Mouse (Mus musculus): Measurements from ENCODE around the gene Tsc22d1.

The Tsc22d1 gene

DNA sequence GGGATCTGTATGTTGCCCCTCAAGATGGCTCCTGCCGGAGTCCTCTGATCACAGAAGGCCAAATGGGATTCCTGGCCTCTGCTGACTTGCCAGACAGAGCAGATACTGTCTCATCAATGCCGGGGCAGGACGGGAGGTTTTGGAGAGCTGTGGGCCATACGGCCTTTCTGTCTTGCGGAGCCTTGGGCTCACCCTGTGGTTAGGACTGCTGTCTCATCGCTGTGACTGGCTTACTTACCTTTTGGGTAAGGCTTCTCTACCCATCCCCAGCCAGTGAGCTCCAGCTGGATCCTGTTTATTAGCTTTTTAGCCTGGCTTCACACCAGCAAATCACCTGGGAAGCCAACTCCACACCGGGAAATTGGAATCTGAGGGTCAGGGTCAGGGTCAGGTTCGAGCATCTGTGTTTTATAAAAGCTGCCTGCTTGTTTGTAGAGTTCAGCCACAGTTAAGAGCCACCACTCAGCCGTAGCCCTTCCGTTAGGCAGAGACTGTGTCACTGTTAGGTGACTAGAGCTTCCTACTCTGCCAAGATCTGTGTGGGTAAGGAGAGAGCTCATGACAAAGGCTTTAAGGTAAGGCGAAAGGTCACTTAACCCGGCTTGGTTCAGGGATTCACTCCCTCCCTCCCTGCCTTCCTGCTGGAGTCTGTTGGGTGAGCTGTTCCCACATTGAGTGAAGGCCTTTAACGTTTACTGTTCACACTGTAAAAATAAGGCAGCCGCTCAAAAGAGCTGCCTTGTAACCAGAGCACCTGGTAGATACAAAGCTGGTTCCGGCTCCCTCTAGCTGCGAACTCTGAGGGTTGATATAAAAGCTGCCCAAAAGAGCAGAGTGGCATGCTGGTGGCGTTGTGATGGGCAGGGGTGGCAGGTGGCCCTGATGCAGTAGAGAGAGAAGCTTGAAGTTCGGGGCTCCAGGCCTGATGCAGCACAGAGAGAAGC lies 73.6 kb downstream of the Tsc22d1 start:
- peak in 1 of 2 experiments; percentile 44 for DNase-seq

DNA sequence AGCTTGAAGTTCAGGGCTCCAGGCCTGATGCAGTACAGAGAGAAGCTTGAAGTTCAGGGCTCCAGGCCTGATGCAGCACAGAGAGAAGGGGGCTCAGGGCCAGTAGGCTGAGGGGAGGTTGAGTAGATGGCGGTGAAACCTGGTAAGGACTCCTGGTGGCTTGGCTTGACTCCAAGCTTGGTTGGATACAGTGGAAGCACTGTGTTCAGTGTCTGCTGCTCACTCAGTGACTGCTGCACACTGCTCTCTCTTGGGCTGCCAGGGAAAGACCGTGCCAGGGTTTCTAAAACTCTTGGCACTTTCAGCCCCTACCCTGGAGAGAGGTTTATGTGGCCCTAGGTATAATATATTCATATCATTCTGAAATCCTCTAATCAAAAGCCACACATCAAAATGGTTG lies 74.4 kb downstream of the Tsc22d1 start:
- peak in 1 of 2 experiments; percentile 39 for DNase-seq

DNA sequence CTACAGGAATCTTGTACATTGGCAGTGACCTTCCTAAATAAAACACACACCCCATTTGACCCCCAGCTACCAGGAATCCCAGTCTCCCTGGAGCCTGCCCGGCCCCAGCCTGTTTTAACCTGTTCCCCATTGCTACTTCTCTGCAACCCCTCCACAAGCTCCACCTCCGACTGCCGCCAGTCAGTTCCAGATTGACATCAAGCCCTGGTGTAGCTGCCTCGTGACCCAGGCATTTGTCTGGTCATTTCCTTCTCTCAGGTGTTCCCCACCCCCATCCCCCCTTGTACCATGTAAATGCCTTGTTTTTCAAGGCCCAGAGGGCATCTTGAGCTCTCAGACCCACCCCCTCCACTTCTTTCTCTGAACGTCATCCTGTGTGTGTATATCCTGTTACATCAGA lies 80.3 kb downstream of the Tsc22d1 start:
- no peak for DNase-seq

GRCm38 (mm10) chr14:76497187-76497586 lies 82.4 kb downstream of the Tsc22d1 start:
- no peak for DNase-seq

DNA sequence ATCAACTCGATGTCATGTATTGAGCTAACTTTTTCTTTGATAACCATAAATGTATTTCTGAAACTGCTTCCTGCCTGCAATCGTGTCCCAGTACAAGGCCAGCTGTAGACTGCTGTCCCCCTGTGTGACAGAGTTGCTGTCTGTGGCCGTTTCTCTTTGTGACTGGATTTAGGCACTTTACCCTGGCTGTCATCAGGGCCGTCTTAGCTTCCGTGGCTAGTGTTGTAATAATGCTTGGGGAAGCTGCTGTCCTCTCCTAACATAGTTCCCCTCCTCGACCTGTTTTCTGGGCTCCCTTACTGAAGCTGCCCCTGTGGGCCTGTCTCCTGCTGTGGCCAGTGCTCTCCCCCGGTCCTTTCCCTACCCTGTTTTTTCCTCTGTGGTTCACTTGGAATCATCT lies 83.4 kb downstream of the Tsc22d1 start:
- no peak for DNase-seq

DNA sequence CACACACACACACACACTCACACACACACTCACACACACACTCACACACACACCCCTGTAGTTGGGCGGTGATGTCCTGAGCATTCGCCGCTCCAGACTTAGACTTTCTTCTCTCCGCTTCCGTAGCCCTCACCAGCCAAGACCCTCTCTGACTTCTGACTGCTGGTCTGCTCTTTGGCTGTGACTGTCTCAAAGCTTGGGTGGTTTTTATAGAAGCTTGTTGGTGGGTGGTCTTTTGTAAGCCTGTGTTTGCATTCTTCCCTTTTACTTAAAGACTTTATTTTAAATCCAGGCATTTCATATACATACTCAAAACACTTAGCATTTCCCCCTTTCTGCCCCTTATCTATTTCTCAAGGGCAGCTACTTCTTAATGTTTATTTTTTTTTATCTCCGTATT lies 84.7 kb downstream of the Tsc22d1 start:
- DNase-seq, result no peak

GRCm38 (mm10) chr14:76500036-76500435 lies 85.3 kb downstream of the Tsc22d1 start:
- peak; percentile 50 to 53 for DNase-seq

GRCm38 (mm10) chr14:76503231-76503851 lies 88.6 kb downstream of the Tsc22d1 start:
- peak in 1 of 2 experiments; percentile 67 for DNase-seq

GRCm38 (mm10) chr14:76504121-76504737 lies 89.5 kb downstream of the Tsc22d1 start:
- DNase-seq, result peak; percentile 96 to 98

GRCm38 (mm10) chr14:76505101-76505438 lies 90.3 kb downstream of the Tsc22d1 start:
- DNase-seq, result no peak

GRCm38 (mm10) chr14:76505439-76506220 lies 90.9 kb downstream of the Tsc22d1 start:
- DNase-seq, result peak; percentile 93 to 94

DNA sequence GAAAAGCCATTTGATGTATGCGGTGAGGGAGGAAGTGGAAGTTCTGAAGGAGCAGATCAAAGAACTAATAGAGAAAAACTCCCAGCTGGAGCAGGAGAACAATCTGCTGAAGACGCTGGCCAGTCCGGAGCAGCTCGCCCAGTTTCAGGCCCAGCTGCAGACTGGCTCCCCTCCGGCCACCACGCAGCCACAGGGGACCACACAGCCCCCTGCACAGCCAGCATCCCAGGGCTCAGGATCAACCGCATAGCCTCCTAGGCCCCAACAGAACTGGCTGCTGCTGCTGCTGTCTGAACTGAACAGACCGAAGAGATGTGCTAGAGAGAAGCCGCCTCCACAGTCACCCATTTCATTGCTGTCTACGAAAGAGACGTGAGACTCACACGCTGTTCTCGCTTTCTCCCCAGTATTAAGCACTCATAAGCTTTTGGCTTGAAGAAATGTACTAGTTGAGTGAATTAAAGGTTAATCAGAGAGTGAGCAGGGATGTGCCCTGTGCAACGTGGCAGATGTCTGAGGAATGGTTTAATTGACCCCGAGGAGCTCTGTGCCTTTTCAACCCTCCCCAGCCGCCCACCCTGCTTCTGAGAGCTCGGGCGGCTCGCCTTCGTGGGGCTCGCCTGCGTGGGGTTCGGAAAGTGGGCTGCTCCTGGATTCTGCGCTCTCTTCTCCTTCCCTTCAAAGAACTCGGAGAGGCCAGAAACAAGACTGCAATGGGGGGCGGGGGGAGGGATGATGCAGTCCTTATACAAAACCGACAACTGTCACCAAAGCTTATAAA lies 91.9 kb downstream of the Tsc22d1 start:
- peak; percentile 51 to 54 for DNase-seq

- no peak for DNase-seq
These were observed 92.6 kb downstream of the Tsc22d1 start for GRCm38 (mm10) chr14:76507357-76507756.

GRCm38 (mm10) chr14:76507804-76508500 lies 93.2 kb downstream of the Tsc22d1 start:
- peak in 1 of 2 experiments; percentile 42 for DNase-seq

GRCm38 (mm10) chr14:76508701-76509100 lies 93.9 kb downstream of the Tsc22d1 start:
- no peak for DNase-seq

DNA sequence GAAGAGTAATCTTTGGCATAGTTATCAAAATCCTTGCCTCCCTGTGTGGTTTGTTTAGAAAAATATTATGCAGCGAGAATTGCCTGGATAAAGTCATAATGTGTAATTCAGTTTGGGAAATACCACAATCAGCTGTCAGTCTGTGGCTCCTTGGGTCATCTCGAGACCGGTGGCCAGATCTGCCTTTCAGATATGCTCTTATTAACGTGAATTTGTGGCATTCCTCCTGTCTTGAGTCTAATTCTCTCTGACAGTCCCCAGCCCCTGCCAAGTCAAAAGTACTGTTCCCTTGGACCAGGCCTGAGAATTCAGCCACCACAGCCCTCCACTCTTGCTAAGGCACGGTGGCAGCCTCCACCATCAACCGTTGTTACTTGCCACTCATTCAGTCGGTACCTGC lies 97.2 kb downstream of the Tsc22d1 start:
- DNase-seq, result peak; percentile 81 to 85

GRCm38 (mm10) chr14:76513395-76514049 lies 98.8 kb downstream of the Tsc22d1 start:
- DNase-seq, result peak in 1 of 2 experiments; percentile 61

DNA sequence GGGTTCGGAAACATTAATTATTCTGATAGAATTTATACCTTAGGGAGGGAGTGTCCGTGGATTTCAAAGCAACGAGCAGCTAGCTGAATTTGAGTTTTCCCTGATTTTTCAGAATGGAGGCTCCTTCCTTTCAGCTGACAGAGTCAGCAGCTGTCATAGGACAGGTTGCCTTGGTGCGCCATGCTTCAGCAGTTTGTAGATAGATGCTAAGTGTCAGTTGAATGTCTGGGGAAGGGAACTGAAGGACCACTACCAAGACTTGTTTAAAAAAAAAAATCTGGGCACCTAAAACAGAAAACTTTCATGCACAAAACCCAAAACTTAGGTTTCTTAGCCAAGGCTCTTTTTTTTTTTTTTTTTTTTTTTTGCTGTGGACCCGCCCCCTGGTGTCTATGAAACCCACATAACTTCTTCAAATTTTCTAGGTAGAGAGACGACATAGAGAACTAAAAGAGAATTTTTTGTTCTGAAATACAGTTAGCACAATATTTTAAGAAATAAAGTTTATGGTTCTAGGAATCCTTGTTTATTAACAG lies 99.4 kb downstream of the Tsc22d1 start:
- DNase-seq, result no peak

GRCm38 (mm10) chr14:76515620-76516019 lies 100.9 kb downstream of the Tsc22d1 start:
- no peak for DNase-seq

DNA sequence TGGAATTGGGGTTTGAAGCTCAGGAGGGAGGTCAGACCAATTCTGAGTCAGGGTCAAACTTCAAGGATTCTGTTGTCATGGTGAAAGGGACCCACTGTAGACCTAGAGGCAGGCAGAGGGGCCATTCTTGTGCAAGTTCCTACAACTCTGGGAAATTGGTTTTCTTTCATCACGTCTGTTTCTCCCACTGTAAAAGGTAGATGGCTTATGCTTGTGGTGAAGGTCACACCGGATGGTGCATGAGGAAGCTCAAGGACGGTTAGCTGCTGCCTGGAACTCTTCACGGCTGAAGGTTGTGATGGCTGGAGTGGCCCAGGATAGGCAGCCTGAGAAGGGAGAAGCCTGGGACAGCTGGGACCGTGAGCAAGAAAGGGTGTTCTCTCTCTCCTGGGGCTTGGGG lies 103.5 kb downstream of the Tsc22d1 start:
- no peak for DNase-seq

All from cerebellum, postnatal 14 days (tissue).